Mouse (Mus musculus) heart, adult 2 months (tissue): ENCODE data around the gene Ache.
A peak's percentile ranks its signal among the peaks of the same experiment; 100 is the strongest.

ENCODE experiments used
- CTCF ChIP-seq: fragments of 200-600 bp; IDR thresholded peaks from 2 replicates; pipeline ENCODE4 v1.8.1; 2022; ENCODE audit warnings: antibody characterized with exemption, mild to moderate bottlenecking, moderate library complexity
- EP300 ChIP-seq: fragments of 200-500 bp; IDR thresholded peaks from 2 replicates; pipeline ENCODE4 v1.6.1; 2011; ENCODE audit warnings: low read depth, low read length, control low read depth; ENCODE audit not compliant: insufficient read depth
- POLR2A ChIP-seq: fragments of 200-500 bp; IDR thresholded peaks from 2 replicates; pipeline ENCODE4 v1.6.1; 2011; ENCODE audit warnings: mild to moderate bottlenecking, low read depth, low read length, control low read depth; ENCODE audit not compliant: insufficient read depth

- TF ChIP-seq POLR2A (peak; percentile 57; the same call in 1 of the 2 replicates), CTCF (peak; percentile 34), EP300 (no peak)
Measured at GRCm38 (mm10) chr5:137293282-137293681, 6.0 kb downstream of the Ache start.
